Mouse (Mus musculus) embryonic stem cell, embryonic (primary cell): ENCODE data around the gene Vmn2r4.
"Not testable (repeated sequence)": the region's sequence is repeated elsewhere in the genome, so short reads cannot be mapped to it uniquely, and the experiment has no call there.

Experiments
- CTCF ChIA-PET, 4 experiments: fragments of 300-600 bp in 2 of 4; fragments of 350-600 bp in 2 of 4; sonication (Branson Sonifier 250); formaldehyde crosslinking; loops; one replicate each; lab custom pipeline; 2022; ENCODE audit warnings: inconsistent platforms in 2 of 4; lab: Charles Lee
- POLR2A ChIA-PET, 4 experiments: fragments of 300-600 bp in 2 of 4; fragments of 350-600 bp in 2 of 4; sonication (Branson Sonifier 250); formaldehyde crosslinking; loops; one replicate each; lab custom pipeline; 2022; ENCODE audit warnings: antibody characterized with exemption in 4 of 4, inconsistent platforms in 1 of 4; lab: Charles Lee

Vmn2r4 gene

DNA sequence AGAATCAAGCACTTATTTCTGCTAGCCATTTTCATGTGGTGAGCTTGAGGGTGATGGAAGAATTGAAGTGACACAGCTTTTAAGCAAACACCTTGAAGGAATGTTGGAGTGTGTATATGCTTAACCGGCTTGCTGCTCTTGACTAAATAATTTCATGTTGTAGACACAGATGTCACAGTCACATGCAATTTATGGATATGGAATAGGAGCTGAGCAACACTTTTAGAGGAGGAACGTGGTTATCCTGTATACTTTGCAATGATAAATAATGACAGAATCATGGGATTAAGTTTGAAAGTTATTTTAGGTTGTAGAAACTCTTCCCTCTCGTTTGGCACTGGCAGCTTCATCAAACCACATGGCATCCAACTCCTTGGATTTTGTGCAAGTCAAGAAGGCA is at the start of gene Vmn2r4:
Vmn2r4 (minus strand) TSS at position 101 of the 400 bp plus-strand sequence.
- CTCF ChIA-PET, POLR2A ChIA-PET: not testable (repeated sequence)

DNA sequence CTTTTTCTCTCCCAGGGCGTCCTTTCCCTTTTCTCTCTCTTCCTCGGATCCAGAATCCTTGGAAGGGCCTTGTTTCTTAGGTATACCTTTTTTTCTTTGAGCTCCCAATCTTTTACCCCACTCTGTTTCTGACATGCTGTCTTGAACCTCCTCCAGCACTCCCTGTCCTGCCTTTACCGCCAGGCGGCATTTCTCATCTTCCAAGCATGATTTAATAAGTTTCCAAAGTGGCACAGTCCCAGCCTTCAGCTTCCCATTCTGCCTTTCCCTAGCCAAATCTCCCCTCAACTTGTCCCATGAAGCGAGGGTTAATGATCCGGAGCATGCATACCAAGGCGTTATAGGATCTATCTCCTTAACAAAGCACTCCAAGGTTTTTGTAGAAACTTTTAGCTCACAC is 19.1 kb upstream of the Vmn2r4 start:
- CTCF ChIA-PET, POLR2A ChIA-PET: not testable (repeated sequence)

DNA sequence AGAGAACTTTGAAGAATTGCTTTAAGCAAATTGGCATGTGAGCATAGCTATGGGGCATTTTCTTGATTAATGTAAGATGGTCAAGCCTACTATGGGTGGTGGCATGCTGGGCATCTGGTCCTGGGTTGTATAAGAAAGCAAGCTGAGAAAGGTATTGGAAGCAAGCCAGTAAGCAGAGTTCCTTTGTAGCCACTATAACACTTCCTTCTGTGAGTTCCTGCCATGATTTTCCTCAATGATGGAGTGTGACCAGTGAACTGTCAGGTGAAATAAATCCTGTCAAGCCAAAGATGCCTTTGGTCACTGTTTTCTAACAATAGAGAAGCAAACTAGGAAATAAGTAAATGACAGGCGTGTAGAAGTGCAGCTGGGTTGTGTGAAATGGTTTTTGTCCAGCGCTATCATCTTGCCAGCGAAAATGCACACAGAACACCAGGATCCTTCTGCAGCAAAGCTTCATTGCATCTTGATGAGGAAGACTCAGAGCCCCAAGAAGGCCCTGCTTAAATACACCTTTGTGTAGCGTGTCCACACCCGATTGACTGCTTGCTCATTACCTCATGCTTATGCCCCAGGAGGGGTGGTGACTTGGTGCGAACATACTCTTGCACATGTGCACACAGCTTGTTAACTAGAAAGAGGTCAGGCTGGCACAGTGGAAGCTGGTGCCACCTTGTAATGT is 13.1 kb upstream of the Vmn2r4 start:
- POLR2A ChIA-PET, CTCF ChIA-PET: not testable (repeated sequence)

DNA sequence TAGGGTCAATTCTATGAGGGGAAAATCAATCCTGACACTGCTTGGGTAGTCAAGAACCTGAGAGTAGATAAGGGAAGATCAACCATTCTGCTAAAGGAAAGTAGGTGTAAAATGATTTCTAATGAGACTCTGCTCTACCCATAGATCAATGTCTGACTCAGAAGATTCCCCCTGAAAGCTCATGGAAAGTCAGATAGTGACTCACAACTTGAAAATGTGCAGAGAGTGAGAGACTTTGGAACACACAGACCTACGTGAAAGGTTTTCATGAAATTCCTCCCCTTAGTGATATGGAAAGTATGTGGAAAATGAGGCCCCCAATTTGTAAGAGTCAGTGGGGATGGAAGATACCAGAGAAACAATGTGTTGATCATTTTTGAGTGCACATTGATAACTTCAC is 7.0 kb upstream of the Vmn2r4 start:
- CTCF ChIA-PET, POLR2A ChIA-PET: not testable (repeated sequence)

DNA sequence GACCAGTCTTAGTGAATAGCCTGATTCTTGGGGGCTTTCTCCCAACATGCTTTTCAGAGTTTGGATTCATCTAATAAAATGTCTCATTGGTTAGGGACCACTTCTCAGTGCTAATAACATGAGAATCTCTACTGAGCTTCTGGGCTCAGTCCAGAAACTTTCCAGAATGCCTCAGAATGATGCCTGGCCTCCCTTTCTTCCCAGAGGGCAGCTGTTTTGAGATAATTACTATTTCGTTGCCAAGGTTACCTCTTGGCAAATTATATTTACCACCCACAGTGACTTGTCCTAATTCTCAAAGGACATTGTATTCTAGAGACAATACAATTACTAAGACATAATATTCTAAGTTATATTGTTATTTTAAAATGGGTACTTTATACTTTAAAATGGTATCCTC is 2.3 kb upstream of the Vmn2r4 start:
- POLR2A ChIA-PET, CTCF ChIA-PET: not testable (repeated sequence)

DNA sequence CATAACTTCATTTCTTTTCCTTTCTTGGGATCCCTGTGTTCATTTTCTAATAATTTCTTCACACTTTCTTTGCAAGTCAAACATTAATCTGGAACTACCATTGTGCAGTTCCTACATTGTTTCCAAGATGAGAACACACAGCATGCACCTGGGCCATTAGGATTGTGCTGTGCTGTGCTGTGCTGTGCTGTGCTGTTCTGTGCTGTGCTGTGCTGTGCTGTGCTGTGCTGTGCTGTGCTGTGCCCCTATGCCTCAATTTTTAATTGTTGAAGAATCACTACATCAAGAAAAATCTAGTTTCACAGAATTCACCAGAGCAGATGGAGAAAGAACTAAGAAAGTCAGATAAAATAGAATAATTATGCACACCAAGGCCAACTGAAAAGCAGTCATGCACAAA is 915 bp downstream of the Vmn2r4 start:
- POLR2A ChIA-PET: interaction anchor here in 2 of 4 experiments (0.6 to 0.7 kb wide), 3 partner anchors 17 to 147 kb away, joined by 3 to 4 read pairs (median 3); no protein-coding TSS in a partner anchor
- CTCF ChIA-PET: not testable (repeated sequence)

DNA sequence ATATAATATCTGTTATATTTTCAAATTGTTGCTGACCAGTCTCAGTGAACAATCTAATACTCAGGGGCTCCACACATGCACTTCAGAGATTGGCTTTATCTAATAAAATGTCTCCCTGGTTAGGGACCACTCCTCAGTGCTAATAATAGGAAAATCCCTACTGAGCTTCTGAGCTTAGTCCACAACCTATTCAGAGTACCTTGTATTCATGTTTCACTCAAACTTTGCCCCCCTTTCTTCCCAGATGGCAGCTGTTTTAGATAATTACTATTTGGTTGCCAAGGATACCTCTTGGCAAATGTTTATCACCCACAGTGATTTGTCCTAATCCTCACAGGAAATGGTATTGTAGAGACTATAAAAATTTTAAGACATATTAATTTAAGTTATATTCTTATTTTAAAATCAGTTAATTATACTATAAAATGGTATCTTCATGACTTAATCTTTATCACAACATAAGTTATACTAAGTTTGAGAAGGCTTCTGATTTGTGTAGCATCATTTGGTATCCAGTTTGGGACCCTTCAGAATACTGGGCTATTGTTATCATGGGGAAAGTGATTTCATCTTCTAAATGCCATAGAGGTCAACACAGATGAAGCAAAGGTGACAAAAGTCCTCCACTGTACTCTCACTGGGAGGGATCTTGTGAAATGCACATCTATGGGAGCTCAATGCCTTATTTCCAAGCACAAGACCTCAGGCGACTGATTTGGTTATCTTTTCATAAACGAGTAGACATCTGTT is 55.7 kb downstream of the Vmn2r4 start:
- ChIA-PET CTCF (no interaction called here), POLR2A (no interaction called here)
